8 mouse cellular contexts compared by ENCODE assay signal in the genomic region with DNA sequence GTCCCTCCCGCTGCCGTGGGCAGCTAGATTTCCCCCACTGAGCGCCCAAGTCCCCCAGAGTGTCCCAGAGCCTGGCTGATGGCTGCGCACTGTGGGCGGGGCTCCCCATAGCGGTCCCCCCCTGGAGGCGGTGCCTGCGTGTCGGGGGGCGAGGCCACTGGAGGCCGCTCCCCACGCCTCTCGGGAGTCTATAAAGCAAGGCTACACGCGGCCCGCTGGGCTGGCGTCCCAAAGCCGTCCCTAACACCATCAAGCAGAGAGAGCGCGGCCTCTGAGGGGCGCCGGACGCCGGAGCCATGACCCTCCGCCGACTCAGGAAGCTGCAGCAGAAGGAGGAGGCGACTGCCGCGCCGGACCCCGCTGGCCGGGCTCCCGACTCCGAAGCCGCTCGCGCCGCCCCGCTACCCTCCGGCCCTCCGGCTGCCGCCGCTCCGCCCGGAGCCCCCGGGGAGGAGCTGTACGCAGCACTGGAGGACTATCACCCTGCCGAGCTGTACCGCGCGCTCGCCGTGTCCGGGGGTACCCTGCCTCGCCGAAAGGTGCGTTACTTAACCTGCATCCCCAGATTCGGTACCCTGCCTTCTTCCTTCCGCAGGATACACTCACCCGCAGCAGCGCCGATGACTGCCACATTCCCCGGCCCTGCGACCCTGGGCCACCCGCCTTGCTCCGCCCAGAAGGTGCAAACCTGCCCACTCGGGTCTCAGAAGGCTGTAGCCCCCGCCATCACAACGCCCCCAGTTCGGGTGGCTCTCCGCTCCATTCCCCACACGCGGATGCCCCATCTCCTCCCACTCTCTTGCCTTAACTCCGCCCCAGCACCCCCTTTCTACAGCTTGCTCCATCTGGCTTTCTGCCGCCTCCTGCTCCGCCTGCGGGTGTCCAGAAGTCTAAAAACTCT. TPM values are rescaled to one million over a fixed set of nuclear protein-coding genes. Genes with fewer than 3 reads are reported as not detected.
DNase-seq lines count a peak whose midpoint lies in the region; ATAC-seq lines count a peak whose summit lies in the region.

Gene Grasp, plus strand, starts transcription at position 183 of the 901 bp plus-strand sequence.

- peak within 1 kb of the TSS; percentile 61 for H3K4me3 ChIP-seq in hindbrain, embryonic 14.5 days (replicated peaks; ENCODE audit: low read length)

- DNase-seq in MN1 (ENCODE audit: low spot score): peak; percentile 90
- peak; percentile 86 for DNase-seq in cerebellum, adult 9-11 months
- peak; percentile 89 to 90 for DNase-seq in frontal cortex, postnatal 36 days (ENCODE audit: low spot score in 2 of 2)
- peak; percentile 61 for DNase-seq in hindbrain, embryonic 14.5 days (ENCODE audit: low spot score)
- DNase-seq in left cerebral cortex, adult 18-20 months (ENCODE audit: low spot score in 2 of 2): peak; percentile 89
- peak; percentile 95 for DNase-seq in lung, postnatal 36 days
- peak; percentile 83 for DNase-seq in retina, embryonic 14.5 days (ENCODE audit: low spot score)
- DNase-seq in thymus, postnatal 36 days: peak; percentile 82 to 84

- H3K36me3 ChIP-seq in hindbrain, embryonic 14.5 days (replicated peaks; ENCODE audit: control insufficient read depth, insufficient read depth): 0 out of 2 replicates have a peak, but pooled peaks cover 3% of the 10 kb centered on the region

- H3K27me3 ChIP-seq in hindbrain, embryonic 14.5 days (ENCODE audit: control insufficient read depth, insufficient read depth, low read length): peaks cover 8% of the 10 kb centered on the region

- H3K27ac ChIP-seq in hindbrain, embryonic 14.5 days: peak within 1 kb of the TSS; percentile 40; the same call in 1 of the 2 replicates

- H3K4me1 ChIP-seq in hindbrain, embryonic 14.5 days (replicated peaks; ENCODE audit: control insufficient read depth, insufficient read depth, low read length): peaks cover 34% of the 10 kb centered on the region

- H3K4me2 ChIP-seq in hindbrain, embryonic 14.5 days (replicated peaks): peak within 1 kb of the TSS; percentile 93

- no peaks in the 10 kb centered on the region for H3K9me3 ChIP-seq in hindbrain, embryonic 14.5 days (ENCODE audit: control insufficient read depth, low read length)

- H3K9ac ChIP-seq in hindbrain, embryonic 14.5 days: peak within 1 kb of the TSS; percentile 71

- WGBS in hindbrain, embryonic 14.5 days: under 1% methylated on average over 76 of the region's 77 CpGs

- peak; percentile 74 for ATAC-seq in hindbrain, embryonic 14.5 days (ENCODE audit: low FRiP score)

RNA-seq across cellular contexts. Expression of gene Grasp, which starts in this region (rescaled TPM):
- 1.6 and 2.5 TPM in 2 replicates for polyA plus RNA-seq in hindbrain, embryonic 14.5 days (2014; fragmentation: Nextera tagmentation; extraction: Ambion mirVana)
- total RNA-seq in left cerebral cortex, adult 18-20 months (2021): 100 to 1,000 TPM in 1 of 2 experiments, 10 to 100 TPM in 1; 77.7 to 111 TPM

Comparison
In these comparisons a context has a peak if more than half of its experiments do, and no peak if none do; other contexts are left out.
1. Peak in every context shown above with its lines: DNase-seq, ATAC-seq, H3K4me3 ChIP-seq and H3K27ac ChIP-seq.